Mouse (Mus musculus): ENCODE data around the gene Zbtb1. TPM values are rescaled to one million over a fixed set of nuclear protein-coding genes. Genes with fewer than 3 reads are reported as not detected.
A peak's percentile ranks its signal among the peaks of the same experiment; 100 is the strongest.

Zbtb1 gene
- polyA plus RNA-seq, 1 experiment from 2014 or later, result 11.1 TPM

GRCm38 (mm10) chr12:76401674-76402073 is 31.6 kb downstream of the Zbtb1 start:
- Histone ChIP-seq H3K27ac (no peak overlapping the region), H3K27me3 (ENCODE audit: low read depth, poor library complexity, severe bottlenecking) (peaks cover 41% of the 10 kb centered on the region), H3K9me3 (replicated peaks) (no peaks in the 10 kb centered on the region), H3K36me3 (no peaks in the 10 kb centered on the region), H3K4me3 (no peak overlapping the region), H3K4me1 (peaks cover 31% of the 10 kb centered on the region)
- DNase-seq (ENCODE audit: low spot score), result no peak
- WGBS, result 53% methylated on average over 3 of the region's 3 CpGs

GRCm38 (mm10) chr12:76402991-76403885 is 33.2 kb downstream of the Zbtb1 start:
- Histone ChIP-seq H3K4me3 (peak overlapping the region; percentile 79), H3K27ac (peak overlapping the region; percentile 92), H3K27me3 (ENCODE audit: low read depth, poor library complexity, severe bottlenecking) (peaks cover 53% of the 10 kb centered on the region), H3K4me1 (peaks cover 31% of the 10 kb centered on the region), H3K36me3 (no peaks in the 10 kb centered on the region), H3K9me3 (replicated peaks) (no peaks in the 10 kb centered on the region)
- under 1% methylated on average over 54 of the region's 54 CpGs for WGBS
- DNase-seq (ENCODE audit: low spot score), result peak; percentile 42

GRCm38 (mm10) chr12:76403886-76404537 is 33.9 kb downstream of the Zbtb1 start, which contains the start of gene Hspa2:
TSS of gene Hspa2 (plus strand) at chr12:76404176.
- peaks cover 53% of the 10 kb centered on the region for H3K27me3 ChIP-seq (ENCODE audit: low read depth, poor library complexity, severe bottlenecking)
- H3K4me3 ChIP-seq, result peak within 1 kb of the TSS; percentile 79
- peak within 1 kb of the TSS; percentile 92 for H3K27ac ChIP-seq
- peak; percentile 97 for DNase-seq (ENCODE audit: low spot score)
- H3K36me3 ChIP-seq, result no peaks in the 10 kb centered on the region
- peaks cover 35% of the 10 kb centered on the region for H3K4me1 ChIP-seq
- no peaks in the 10 kb centered on the region for H3K9me3 ChIP-seq (replicated peaks)
- under 1% methylated on average over 54 of the region's 54 CpGs for WGBS

GRCm38 (mm10) chr12:76404836-76405182 is 34.7 kb downstream of the Zbtb1 start:
- Histone ChIP-seq H3K4me3 (peak overlapping the region; percentile 79), H3K27me3 (ENCODE audit: low read depth, poor library complexity, severe bottlenecking) (peaks cover 53% of the 10 kb centered on the region), H3K36me3 (no peaks in the 10 kb centered on the region), H3K9me3 (replicated peaks) (no peaks in the 10 kb centered on the region), H3K4me1 (peaks cover 42% of the 10 kb centered on the region), H3K27ac (0 out of 2 replicates have a peak overlapping the region, but pooled peaks have one; percentile 12)
- peak; percentile 54 for DNase-seq (ENCODE audit: low spot score)
- WGBS, result 10% methylated on average over 20 of the region's 20 CpGs

DNA sequence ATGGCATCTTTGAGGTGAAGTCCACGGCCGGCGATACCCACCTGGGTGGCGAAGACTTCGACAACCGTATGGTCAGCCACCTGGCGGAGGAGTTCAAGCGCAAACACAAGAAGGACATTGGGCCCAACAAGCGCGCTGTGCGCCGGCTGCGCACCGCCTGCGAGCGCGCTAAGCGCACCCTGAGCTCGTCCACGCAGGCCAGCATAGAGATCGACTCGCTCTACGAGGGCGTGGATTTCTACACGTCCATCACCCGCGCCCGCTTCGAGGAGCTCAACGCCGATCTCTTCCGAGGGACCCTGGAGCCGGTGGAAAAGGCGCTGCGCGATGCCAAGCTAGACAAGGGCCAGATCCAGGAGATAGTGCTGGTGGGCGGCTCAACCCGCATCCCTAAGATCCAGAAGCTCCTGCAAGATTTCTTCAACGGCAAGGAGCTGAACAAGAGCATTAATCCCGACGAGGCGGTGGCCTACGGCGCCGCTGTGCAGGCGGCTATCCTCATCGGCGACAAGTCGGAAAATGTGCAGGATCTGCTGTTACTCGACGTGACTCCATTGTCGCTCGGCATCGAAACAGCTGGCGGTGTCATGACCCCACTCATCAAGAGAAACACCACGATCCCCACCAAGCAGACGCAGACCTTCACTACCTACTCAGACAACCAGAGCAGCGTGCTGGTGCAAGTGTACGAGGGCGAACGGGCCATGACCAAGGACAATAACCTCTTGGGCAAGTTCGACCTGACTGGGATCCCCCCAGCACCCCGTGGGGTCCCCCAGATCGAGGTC is 35.3 kb downstream of the Zbtb1 start:
- H3K27me3 ChIP-seq (ENCODE audit: low read depth, poor library complexity, severe bottlenecking), result peaks cover 53% of the 10 kb centered on the region
- 4% methylated on average over 64 of the region's 64 CpGs for WGBS
- no peaks in the 10 kb centered on the region for H3K36me3 ChIP-seq
- peaks cover 43% of the 10 kb centered on the region for H3K4me1 ChIP-seq
- no peaks in the 10 kb centered on the region for H3K9me3 ChIP-seq (replicated peaks)
- H3K27ac ChIP-seq, result no peak overlapping the region
- peak; percentile 64 for DNase-seq (ENCODE audit: low spot score)
- peak overlapping the region; percentile 79 for H3K4me3 ChIP-seq

- WGBS, result 4% methylated on average over 23 of the region's 23 CpGs
- no peak overlapping the region for H3K27ac ChIP-seq
- no peaks in the 10 kb centered on the region for H3K36me3 ChIP-seq
- H3K9me3 ChIP-seq (replicated peaks), result no peaks in the 10 kb centered on the region
- H3K27me3 ChIP-seq (ENCODE audit: low read depth, poor library complexity, severe bottlenecking), result peaks cover 53% of the 10 kb centered on the region
- no peak for DNase-seq (ENCODE audit: low spot score)
- peaks cover 45% of the 10 kb centered on the region for H3K4me1 ChIP-seq
- H3K4me3 ChIP-seq, result peak overlapping the region; percentile 79
Observed at GRCm38 (mm10) chr12:76405971-76406370, 35.9 kb downstream of the Zbtb1 start.

DNA sequence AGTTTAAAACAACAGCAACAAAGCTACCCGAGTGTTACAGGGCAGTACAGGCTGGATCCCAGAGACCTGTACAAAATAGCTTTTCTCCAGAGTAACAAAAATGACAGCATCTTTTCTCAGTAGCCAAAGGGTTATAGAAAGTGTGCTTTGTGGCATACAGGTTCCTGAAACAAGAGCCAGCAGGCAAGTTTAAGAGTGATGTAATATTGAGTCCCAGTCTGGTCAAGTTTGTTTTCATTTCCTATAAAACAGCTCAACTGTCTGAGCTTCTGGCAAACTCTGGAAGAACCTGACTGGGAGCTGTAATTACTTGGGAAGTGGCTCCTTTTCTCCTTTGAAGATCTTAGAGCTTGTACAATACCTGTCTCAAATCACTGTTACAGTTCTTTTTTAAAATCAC is 37.1 kb downstream of the Zbtb1 start:
- H3K9me3 ChIP-seq (replicated peaks), result no peaks in the 10 kb centered on the region
- H3K36me3 ChIP-seq, result no peaks in the 10 kb centered on the region
- 41% methylated on average over 1 of the region's 1 CpGs for WGBS
- H3K27me3 ChIP-seq (ENCODE audit: low read depth, poor library complexity, severe bottlenecking), result peaks cover 46% of the 10 kb centered on the region
- peaks cover 45% of the 10 kb centered on the region for H3K4me1 ChIP-seq
- H3K27ac ChIP-seq, result no peak overlapping the region
- no peak for DNase-seq (ENCODE audit: low spot score)
- H3K4me3 ChIP-seq, result no peak overlapping the region

DNA sequence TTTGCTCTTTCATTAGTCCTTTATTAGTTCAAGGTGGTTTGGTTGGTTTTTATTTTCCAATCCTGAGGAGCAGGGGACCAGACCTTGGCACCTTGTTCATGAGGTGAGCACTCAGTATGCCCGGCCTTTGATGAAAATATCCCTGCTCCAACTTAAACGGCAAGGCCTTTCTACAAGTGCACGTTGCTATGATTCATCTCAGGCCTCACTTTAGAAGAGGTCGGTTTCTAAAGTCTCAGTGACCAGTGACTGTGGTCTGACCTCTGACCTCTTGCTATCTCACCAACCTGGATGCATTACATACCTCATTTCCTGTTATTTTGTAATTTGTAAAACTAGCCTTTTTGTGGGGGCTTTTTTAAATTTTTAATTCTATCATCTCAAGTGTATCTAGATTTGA is 39.1 kb downstream of the Zbtb1 start:
- H3K9me3 ChIP-seq (replicated peaks), result no peaks in the 10 kb centered on the region
- H3K4me1 ChIP-seq, result peaks cover 37% of the 10 kb centered on the region
- peak; percentile 37 for DNase-seq (ENCODE audit: low spot score)
- H3K27ac ChIP-seq, result no peak overlapping the region
- no peak overlapping the region for H3K4me3 ChIP-seq
- peaks cover 36% of the 10 kb centered on the region for H3K27me3 ChIP-seq (ENCODE audit: low read depth, poor library complexity, severe bottlenecking)
- 25% methylated on average over 4 of the region's 4 CpGs for WGBS
- H3K36me3 ChIP-seq, result no peaks in the 10 kb centered on the region

DNA sequence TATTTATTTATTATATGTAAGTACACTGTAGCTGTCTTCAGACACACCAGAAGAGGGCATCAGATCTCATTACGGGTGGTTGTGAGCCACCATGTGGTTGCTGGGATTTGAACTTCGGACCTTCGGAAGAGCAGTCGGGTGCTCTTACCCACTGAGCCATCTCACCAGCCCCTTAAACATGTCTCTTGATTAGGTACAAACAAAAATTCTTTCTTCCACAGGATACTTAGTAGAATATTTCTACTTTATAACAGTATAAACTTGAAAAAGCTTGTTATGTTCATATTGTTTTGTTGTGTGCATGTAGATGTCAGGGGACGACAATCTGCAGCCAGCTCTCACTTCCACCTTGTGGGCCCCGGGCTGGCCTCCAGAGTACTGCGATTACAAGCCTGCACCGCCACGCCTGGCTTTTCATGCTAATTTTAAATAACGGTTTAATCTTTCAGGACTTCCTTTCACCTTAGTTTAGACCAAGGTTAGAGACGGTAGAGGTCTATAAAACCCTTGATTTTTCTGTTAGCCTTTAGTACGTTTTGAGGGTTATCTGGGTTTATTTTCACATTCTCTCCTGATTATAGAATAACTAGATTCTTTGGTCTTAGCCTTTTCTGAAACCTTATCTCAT is 45.4 kb downstream of the Zbtb1 start:
- H3K27me3 ChIP-seq (ENCODE audit: low read depth, poor library complexity, severe bottlenecking), result peaks cover 27% of the 10 kb centered on the region
- 85% methylated on average over 12 of the region's 12 CpGs for WGBS
- H3K4me3 ChIP-seq, result no peak overlapping the region
- no peaks in the 10 kb centered on the region for H3K9me3 ChIP-seq (replicated peaks)
- H3K36me3 ChIP-seq, result no peaks in the 10 kb centered on the region
- no peak for DNase-seq (ENCODE audit: low spot score)
- H3K27ac ChIP-seq, result no peak overlapping the region
- peaks cover 12% of the 10 kb centered on the region for H3K4me1 ChIP-seq

- Histone ChIP-seq H3K9me3 (replicated peaks) (no peaks in the 10 kb centered on the region), H3K36me3 (no peaks in the 10 kb centered on the region), H3K4me1 (peaks cover 11% of the 10 kb centered on the region), H3K4me3 (peak within 1 kb of the TSS; percentile 56), H3K27me3 (ENCODE audit: low read depth, poor library complexity, severe bottlenecking) (peaks cover 27% of the 10 kb centered on the region), H3K27ac (peak within 1 kb of the TSS; percentile 74)
- DNase-seq (ENCODE audit: low spot score), result peak; percentile 69
- under 1% methylated on average over 37 of the region's 37 CpGs for WGBS
Observed at GRCm38 (mm10) chr12:76417433-76417854, 47.4 kb downstream of the Zbtb1 start, which contains the start of gene Ppp1r36. TSS of gene Ppp1r36 (plus strand) at chr12:76417538.

DNA sequence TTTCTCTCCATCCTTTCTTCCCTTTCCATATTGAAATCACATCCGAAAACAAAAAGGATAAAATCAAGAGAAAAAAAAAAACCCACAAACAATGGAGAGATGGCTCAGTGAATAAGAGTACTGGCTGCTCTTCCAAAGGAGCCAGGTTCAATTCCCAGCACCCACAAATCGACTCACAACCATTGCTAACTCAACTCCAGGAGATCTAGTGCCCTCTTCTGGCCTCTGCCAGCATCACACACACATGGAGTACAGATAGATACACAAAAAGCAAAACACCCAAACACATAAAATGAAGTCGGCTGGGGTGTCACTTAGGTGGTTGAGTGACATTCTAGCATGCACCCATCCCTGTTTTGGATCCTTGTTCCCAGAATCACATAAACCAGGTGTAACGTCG is 48.3 kb downstream of the Zbtb1 start:
- Histone ChIP-seq H3K9me3 (replicated peaks) (no peaks in the 10 kb centered on the region), H3K4me3 (no peak overlapping the region), H3K27me3 (ENCODE audit: low read depth, poor library complexity, severe bottlenecking) (peaks cover 27% of the 10 kb centered on the region), H3K27ac (no peak overlapping the region), H3K4me1 (peaks cover 11% of the 10 kb centered on the region), H3K36me3 (no peaks in the 10 kb centered on the region)
- DNase-seq (ENCODE audit: low spot score), result no peak
- WGBS, result 94% methylated on average over 5 of the region's 5 CpGs

- no peak for DNase-seq (ENCODE audit: low spot score)
- WGBS, result 88% methylated on average over 3 of the region's 3 CpGs
Observed at GRCm38 (mm10) chr12:76425256-76425655, 55.2 kb downstream of the Zbtb1 start.

More at GRCm38 (mm10) chr12:76425256-76425655, 55.2 kb downstream of the Zbtb1 start:
- H3K4me1 ChIP-seq, result peaks cover 5% of the 10 kb centered on the region; the same call in 1 of the 2 replicates
- no peak overlapping the region for H3K27ac ChIP-seq
- no peaks in the 10 kb centered on the region; the same call in 1 of the 2 replicates for H3K27me3 ChIP-seq (ENCODE audit: low read depth, poor library complexity, severe bottlenecking)
- no peaks in the 10 kb centered on the region for H3K36me3 ChIP-seq
- H3K4me3 ChIP-seq, result no peak overlapping the region
- H3K9me3 ChIP-seq (replicated peaks), result no peaks in the 10 kb centered on the region
